Mouse (Mus musculus) neural tube, embryonic 12.5 days (tissue): ENCODE results near the gene Sgip1. TPM values are rescaled to one million over a fixed set of nuclear protein-coding genes. Genes with fewer than 3 reads are reported as not detected.

Experiments used
- ATAC-seq: fragments of 200-750 bp; cut with Nextera tagmentation; 2 replicates; pipeline ENCODE4 v1.8.0; 2017; ENCODE audit warnings: low read depth, mild to moderate bottlenecking, moderate TSS enrichment, moderate library complexity; ENCODE audit not compliant: low FRiP score
- H3K27ac ChIP-seq: fragments of 300-500 bp; sonication (generic); 2 replicates; pipeline ENCODE4 v1.5.1; 2016
- H3K27me3 ChIP-seq: fragments of 300-500 bp; sonication (generic); replicated peaks from 2 replicates; pipeline ENCODE4 v1.6.1; 2016; ENCODE audit warnings: mild to moderate bottlenecking
- H3K36me3 ChIP-seq: fragments of 300-500 bp; sonication (generic); 2 replicates; pipeline ENCODE4 v1.6.1; 2016; ENCODE audit warnings: mild to moderate bottlenecking
- H3K4me1 ChIP-seq: fragments of 300-500 bp; sonication (generic); 2 replicates; pipeline ENCODE4 v1.6.1; 2016
- H3K4me2 ChIP-seq: fragments of 300-500 bp; sonication (generic); replicated peaks from 2 replicates; pipeline ENCODE4 v1.6.1; 2016; ENCODE audit warnings: mild to moderate bottlenecking
- H3K4me3 ChIP-seq: fragments of 300-500 bp; sonication (generic); 2 replicates; pipeline ENCODE4 v1.5.1; 2016
- H3K9ac ChIP-seq: fragments of 300-500 bp; sonication (generic); 2 replicates; pipeline ENCODE4 v1.6.1; 2016; ENCODE audit warnings: mild to moderate bottlenecking
- H3K9me3 ChIP-seq: fragments of 300-500 bp; sonication (generic); 2 replicates; pipeline ENCODE4 v1.6.1; 2016; ENCODE audit warnings: mild to moderate bottlenecking
- WGBS: fragments of 180-500 bp; shearing (Covaris S2); methylation state at CpG from one replicate; pipeline ENCODE4 v1.1.7; 2016; 5-methylcytosine and 5-hydroxymethylcytosine counted together
- polyA plus RNA-seq: library from polyadenylated mRNA; unstranded; fragments of >200 nt; fragmentation: Nextera tagmentation; extraction: Ambion mirVana; gene quantifications from 2 replicates; pipeline ENCODE4 v1.2.1, GENCODE M21; 2016

Sgip1 gene
- polyA plus RNA-seq, 1 experiment from 2014 or later: 43.3 TPM

DNA sequence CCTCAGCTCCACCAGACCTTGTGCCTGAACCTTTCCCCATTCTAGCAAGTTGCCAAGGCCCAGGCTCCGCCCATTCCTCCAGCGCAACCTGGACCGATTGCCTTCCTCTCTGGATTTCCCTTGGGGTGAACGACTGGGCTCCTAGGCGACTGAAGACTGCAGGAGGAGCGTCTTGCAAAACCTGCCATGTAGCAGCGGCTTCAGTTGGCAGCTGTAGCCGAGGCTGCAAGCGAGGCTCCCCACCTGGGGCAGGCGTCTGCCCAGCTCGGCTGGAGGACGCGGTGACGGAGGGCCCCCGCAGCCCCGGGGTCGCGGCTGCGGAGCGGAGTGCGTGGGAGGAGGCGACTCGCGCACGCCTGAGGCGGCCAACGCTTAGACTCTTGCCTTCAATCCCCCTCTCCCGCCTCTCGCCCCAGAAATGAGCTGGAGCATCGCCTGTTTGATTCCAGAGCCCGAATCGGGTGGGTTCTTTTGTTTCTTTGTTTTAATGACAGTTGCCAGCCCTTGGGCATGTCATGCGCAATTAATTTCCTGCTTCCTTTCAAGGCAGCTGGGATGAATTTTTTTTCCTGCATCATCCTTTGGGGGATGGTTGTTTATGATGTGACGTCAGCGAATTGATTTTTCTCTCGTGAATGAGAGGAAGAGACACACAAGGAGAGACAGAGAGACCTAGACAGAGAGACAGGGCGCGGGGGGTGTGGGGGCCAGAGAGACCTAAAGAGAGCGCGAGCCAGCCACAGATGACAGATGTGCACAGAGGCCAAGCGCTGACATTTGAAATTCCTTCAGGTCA is 18.2 kb downstream of the Sgip1 start:
- no peaks in the 10 kb centered on the region for H3K9me3 ChIP-seq
- H3K4me1 ChIP-seq: peaks cover 19% of the 10 kb centered on the region
- under 1% methylated on average over 41 of the region's 41 CpGs for WGBS
- H3K4me2 ChIP-seq: peak overlapping the region; percentile 87
- no peaks in the 10 kb centered on the region for H3K36me3 ChIP-seq
- no peaks in the 10 kb centered on the region for H3K27me3 ChIP-seq
- peak overlapping the region; percentile 79 for H3K9ac ChIP-seq
- peak overlapping the region; percentile 90 for H3K27ac ChIP-seq
- peak; percentile 77 for ATAC-seq
- H3K4me3 ChIP-seq: peak overlapping the region; percentile 53

DNA sequence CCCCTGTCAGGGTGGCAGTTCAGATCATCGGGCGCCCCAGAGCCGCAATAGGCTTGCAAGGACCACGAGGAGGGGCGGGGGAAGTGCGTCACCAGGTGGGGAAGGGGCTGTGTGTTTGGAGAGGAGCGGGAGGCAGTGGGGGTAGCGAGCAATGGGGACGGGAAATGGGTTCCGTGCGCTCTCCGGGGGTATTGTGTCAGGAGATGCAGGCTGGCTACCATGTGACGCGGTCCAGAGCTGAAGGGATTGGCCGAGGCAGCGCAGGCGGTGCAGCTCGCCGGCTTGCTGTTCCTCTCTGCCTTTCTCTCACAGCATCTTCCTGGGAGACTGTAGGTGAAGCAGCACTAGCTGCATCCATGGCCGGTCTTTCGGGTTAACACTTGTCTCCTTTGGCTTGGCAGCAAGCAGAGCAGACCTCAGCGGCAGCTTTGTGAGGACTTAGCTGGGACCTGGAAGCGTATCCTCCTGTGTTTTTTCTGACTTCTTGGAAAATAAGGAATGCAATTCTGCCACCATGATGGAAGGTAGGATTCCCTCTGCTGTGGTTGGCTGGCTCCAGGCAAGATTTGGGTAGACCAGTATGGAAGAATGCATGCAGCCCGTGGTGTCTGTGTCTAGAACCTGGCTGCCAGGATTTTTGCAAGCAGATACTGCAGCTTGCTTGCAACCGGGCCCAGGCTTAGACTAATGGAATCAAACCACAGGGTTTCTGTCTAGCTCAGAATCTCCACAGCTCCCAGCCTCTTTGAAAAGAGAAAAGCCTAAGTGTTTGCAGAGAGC is 19.1 kb downstream of the Sgip1 start:
- Histone ChIP-seq H3K9me3 (no peaks in the 10 kb centered on the region), H3K4me3 (peak overlapping the region; percentile 53), H3K4me1 (peaks cover 19% of the 10 kb centered on the region), H3K27ac (peak overlapping the region; percentile 90), H3K9ac (peak overlapping the region; percentile 79), H3K4me2 (peak overlapping the region; percentile 87), H3K27me3 (no peaks in the 10 kb centered on the region), H3K36me3 (no peaks in the 10 kb centered on the region)
- WGBS: 2% methylated on average over 24 of the region's 25 CpGs
- ATAC-seq: peak; percentile 98

DNA sequence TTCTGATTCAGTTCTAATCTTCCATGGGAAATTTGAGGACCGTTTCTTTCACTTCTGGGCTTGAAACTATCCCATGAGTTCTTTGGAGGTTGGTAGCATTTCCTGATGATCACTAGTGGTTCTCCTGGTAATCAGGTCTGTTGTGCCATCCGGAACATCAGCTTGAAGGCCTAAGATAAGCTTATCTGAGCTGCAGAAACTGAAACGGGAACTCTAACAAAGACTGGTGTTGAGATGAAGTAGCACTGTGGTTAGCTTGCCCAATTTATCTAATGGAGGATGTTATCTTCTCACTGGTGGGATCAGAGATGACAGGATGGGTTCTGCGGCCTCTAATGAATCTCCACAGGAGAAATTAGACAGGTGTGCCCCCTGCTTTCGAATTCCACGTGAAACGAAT is 21.0 kb downstream of the Sgip1 start:
- H3K27ac ChIP-seq: no peak overlapping the region
- no peaks in the 10 kb centered on the region for H3K36me3 ChIP-seq
- H3K4me1 ChIP-seq: peaks cover 19% of the 10 kb centered on the region
- 0 out of 2 replicates have a peak overlapping the region, but pooled peaks have one; percentile 7 for H3K4me3 ChIP-seq
- no peak for ATAC-seq
- H3K9me3 ChIP-seq: no peaks in the 10 kb centered on the region
- no peak overlapping the region for H3K9ac ChIP-seq
- no peaks in the 10 kb centered on the region for H3K27me3 ChIP-seq
- H3K4me2 ChIP-seq: peak overlapping the region; percentile 87
- 87% methylated on average over 7 of the region's 7 CpGs for WGBS

DNA sequence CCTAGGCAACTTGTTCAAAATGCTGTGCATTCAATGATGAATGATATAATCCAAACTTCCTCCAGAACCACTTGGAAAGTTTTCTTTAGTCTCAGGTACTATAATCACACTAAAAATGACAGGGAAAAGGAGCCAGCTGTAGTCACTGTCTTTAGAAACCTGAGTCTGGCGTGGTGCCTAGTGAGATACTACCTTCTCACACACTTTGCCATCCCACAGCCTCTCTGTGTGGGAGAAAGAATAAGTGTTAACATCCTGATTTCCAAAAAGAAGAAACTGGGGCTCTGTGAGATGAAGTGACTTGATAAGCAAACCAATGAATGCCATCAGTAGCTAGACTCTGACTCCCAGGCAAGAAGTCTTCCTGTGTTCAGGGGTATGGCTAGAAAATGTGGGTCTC is 28.0 kb downstream of the Sgip1 start:
- Histone ChIP-seq H3K9me3 (no peaks in the 10 kb centered on the region), H3K27me3 (no peaks in the 10 kb centered on the region), H3K9ac (no peak overlapping the region), H3K27ac (no peak overlapping the region), H3K36me3 (no peaks in the 10 kb centered on the region), H3K4me3 (no peak overlapping the region), H3K4me1 (peaks cover 4% of the 10 kb centered on the region; the same call in 1 of the 2 replicates), H3K4me2 (no peak overlapping the region)
- WGBS: 73% methylated on average over 1 of the region's 1 CpGs
- no peak for ATAC-seq

DNA sequence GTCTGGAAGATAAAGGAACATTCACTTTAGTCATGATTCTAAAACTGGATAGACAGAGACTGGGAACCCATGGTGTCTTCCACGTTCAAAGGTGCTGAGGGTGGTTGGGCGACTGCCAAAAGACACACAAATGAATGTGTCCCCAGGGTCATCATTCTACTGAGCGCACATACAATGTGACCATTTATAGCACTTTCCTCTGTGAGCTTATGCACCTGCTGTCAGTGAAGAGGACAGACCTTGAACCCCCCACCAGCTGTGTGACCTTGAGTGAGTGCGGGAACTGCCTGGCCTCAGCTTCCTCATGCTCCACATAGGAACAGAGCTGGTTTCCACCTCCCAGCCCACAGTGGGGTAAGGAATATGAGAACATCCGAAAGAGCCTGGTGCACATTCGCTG is 28.8 kb downstream of the Sgip1 start:
- Histone ChIP-seq H3K9me3 (no peaks in the 10 kb centered on the region), H3K27me3 (no peaks in the 10 kb centered on the region), H3K4me1 (peaks cover 4% of the 10 kb centered on the region; the same call in 1 of the 2 replicates), H3K4me3 (no peak overlapping the region), H3K9ac (no peak overlapping the region), H3K4me2 (no peak overlapping the region), H3K27ac (no peak overlapping the region), H3K36me3 (no peaks in the 10 kb centered on the region)
- no peak for ATAC-seq
- WGBS: 75% methylated on average over 6 of the region's 6 CpGs

DNA sequence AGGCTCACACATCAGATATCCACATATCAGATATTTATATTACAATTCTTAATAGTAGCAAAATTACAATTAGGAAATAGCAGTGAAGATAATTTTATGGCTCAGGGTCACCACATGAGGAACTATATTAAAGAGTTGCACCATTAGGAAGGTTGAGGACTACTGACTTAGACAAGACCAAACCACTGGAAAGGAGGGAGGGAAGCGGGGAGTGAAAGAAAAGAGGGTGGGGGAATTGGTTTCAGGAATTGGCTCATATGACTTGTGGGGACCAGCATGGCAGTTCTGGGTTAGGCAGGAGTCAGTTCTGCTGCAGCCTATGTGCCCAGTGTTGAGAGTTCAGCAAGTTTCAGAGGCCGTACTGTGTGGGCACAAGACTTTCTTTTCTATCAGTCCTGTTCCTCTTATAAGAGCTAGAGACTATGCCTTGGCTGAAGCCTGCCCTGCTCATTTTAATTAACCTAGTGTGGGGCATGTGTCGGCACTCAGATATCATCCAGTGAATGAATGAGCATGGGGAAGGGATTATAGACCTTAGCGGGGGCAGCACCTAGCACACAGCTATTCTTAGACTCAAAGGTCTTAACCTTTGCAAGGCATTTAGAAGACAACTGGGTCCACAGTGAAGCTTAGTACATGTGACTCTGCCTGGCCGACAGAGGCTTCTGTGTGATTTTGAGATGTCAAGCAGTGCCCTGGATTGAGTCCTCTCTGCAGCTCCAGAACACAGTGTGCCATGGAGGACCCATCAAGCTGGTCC is 30.7 kb downstream of the Sgip1 start:
- Histone ChIP-seq H3K9ac (no peak overlapping the region), H3K36me3 (no peaks in the 10 kb centered on the region), H3K27ac (no peak overlapping the region), H3K4me1 (peaks cover 7% of the 10 kb centered on the region; the same call in 1 of the 2 replicates), H3K9me3 (no peaks in the 10 kb centered on the region), H3K4me3 (no peak overlapping the region), H3K27me3 (no peaks in the 10 kb centered on the region), H3K4me2 (no peak overlapping the region)
- WGBS: 86% methylated on average over 5 of the region's 5 CpGs
- no peak for ATAC-seq

DNA sequence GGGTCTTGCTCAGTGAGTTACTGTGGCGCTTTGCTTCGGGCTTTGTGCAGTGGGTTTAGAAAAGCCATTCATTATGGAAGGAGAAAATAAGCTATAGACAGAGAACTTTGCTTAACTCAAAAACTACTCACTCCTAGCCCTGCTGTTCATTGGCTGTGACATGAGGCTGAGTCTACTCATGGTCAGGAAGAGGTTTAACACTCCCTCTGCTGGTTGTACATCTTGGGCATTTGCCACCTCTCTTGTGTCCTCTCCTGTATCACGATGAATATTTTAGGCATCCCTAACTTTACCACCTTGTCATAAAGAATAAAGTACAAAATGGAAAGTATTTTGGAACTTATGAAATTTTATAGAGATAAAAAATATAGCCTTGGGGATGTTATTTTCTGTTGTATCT is 32.1 kb downstream of the Sgip1 start:
- WGBS: 95% methylated on average over 3 of the region's 3 CpGs
- no peak for ATAC-seq
- Histone ChIP-seq H3K27me3 (no peaks in the 10 kb centered on the region), H3K4me3 (no peak overlapping the region), H3K9ac (no peak overlapping the region), H3K9me3 (no peaks in the 10 kb centered on the region), H3K27ac (no peak overlapping the region), H3K36me3 (no peaks in the 10 kb centered on the region), H3K4me1 (peaks cover 7% of the 10 kb centered on the region; the same call in 1 of the 2 replicates), H3K4me2 (no peak overlapping the region)

DNA sequence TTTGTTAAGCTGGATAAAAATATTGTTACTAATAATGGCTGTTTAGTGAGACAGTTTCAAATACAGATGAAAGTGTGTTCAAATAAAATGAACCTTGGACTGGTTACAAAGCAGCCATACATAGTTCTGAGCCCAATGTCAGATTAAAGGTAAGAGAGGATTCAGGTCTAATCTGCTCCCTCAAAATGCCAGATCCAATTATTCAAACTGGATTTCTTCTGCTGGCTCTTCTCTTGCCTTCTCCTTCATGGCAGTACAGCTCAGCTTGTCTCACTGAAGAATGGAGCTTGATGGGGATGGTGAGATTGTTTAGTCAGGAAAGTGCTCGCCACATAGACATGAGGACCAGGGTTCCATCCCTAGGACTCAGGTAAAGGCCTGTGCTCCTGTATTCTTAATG is 32.7 kb downstream of the Sgip1 start:
- Histone ChIP-seq H3K9me3 (no peaks in the 10 kb centered on the region), H3K36me3 (no peaks in the 10 kb centered on the region), H3K4me1 (peaks cover 7% of the 10 kb centered on the region; the same call in 1 of the 2 replicates), H3K4me2 (no peak overlapping the region), H3K27ac (no peak overlapping the region), H3K9ac (no peak overlapping the region), H3K27me3 (no peaks in the 10 kb centered on the region), H3K4me3 (no peak overlapping the region)
- no peak for ATAC-seq
- 90% methylated on average over 1 of the region's 1 CpGs for whole genome bisulfite sequencing

DNA sequence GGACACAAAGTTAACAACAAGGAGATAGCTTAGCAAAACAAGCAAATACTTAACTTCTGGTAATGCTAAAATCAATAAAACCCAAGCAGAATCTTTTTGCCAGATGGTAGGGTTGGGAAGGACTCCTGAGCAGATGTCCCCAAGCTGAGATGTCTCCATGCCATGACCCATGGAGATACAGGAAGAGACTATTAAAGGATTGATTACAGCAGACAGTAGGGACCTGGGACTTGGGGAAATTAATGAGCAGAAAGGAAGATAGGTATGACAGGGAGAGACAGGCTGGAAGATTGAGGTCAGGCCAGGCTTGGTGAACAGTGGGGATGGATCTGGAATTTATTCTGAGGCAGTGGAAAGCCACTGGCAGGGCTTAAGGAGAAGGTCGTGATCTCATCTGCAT is 33.5 kb downstream of the Sgip1 start:
- H3K4me1 ChIP-seq: peaks cover 7% of the 10 kb centered on the region; the same call in 1 of the 2 replicates
- H3K9ac ChIP-seq: no peak overlapping the region
- H3K27ac ChIP-seq: no peak overlapping the region
- H3K9me3 ChIP-seq: no peaks in the 10 kb centered on the region
- no peak overlapping the region for H3K4me2 ChIP-seq
- ATAC-seq: no peak
- H3K4me3 ChIP-seq: no peak overlapping the region
- H3K36me3 ChIP-seq: no peaks in the 10 kb centered on the region
- H3K27me3 ChIP-seq: no peaks in the 10 kb centered on the region
- WGBS: 57% methylated on average over 1 of the region's 1 CpGs

DNA sequence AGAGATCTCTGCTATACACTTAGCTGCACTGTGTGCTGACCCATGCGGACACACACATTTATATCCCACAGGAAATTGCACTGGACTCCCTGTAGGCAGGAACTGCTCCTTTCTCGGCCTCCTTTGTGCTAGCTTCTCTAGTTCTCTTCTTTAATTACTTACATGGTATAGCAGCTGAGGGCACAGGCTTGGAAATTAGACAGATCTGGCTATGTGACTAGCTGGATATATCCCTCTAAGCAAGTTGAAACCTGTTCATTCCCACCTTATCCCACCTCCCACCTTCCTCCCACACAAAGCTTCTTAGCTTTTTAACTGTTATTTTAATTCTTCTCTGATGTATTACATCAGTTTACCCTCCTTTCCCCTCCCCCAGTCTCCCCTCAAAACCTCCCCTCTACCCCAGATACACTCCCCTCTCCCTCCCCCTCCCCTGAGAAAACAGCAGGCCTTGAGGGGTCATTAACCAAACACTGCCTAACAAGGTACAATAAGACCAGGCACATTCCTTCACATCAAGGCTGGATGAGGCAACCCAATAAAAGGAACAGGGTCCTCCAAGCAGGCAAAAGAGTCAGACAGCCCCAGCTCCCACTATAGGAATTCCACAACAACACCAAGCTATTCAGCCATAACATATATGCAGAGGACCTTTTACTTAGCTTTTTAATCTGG is 34.6 kb downstream of the Sgip1 start:
- Histone ChIP-seq H3K4me2 (no peak overlapping the region), H3K9ac (no peak overlapping the region), H3K4me3 (no peak overlapping the region), H3K9me3 (no peaks in the 10 kb centered on the region), H3K36me3 (no peaks in the 10 kb centered on the region), H3K27ac (no peak overlapping the region), H3K27me3 (no peaks in the 10 kb centered on the region), H3K4me1 (0 out of 2 replicates have a peak, but pooled peaks cover 3% of the 10 kb centered on the region)
- ATAC-seq: no peak
- 25% methylated on average over 2 of the region's 2 CpGs for WGBS

DNA sequence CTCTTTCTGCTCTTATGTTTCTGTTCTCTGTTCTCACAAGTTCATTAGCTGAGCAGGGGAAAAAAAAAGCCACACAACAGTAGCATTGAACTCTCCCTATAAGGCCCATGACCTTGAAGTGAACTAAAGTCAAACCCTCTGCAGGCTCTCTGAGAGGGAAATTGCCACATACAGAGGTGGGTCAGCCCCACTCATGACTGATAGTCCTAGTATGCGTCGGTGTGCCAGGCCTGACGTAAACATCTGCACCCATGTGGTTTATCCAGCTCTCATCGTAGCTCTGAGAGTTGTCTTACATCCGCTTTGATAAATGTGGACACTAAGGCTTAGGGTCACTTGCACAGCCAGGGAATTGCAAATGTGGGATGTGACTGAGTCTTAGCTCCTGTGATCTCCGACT is 38.8 kb downstream of the Sgip1 start:
- Histone ChIP-seq H3K4me1 (0 out of 2 replicates have a peak, but pooled peaks cover 3% of the 10 kb centered on the region), H3K36me3 (no peaks in the 10 kb centered on the region), H3K27me3 (no peaks in the 10 kb centered on the region), H3K9me3 (no peaks in the 10 kb centered on the region), H3K4me2 (no peak overlapping the region), H3K4me3 (no peak overlapping the region), H3K9ac (no peak overlapping the region), H3K27ac (no peak overlapping the region)
- WGBS: 78% methylated on average over 6 of the region's 6 CpGs
- no peak for ATAC-seq
